Mouse (Mus musculus) liver, adult 2 months (tissue): ENCODE measurements around the gene Tm9sf3.
"Not testable (repeated sequence)": the region's sequence is repeated elsewhere in the genome, so short reads cannot be mapped to it uniquely, and the experiment has no call there.

Experiments
- CTCF ChIP-seq: fragments of 200-500 bp; IDR thresholded peaks from 2 replicates; pipeline ENCODE4 v1.5.1; 2011; ENCODE audit warnings: low read depth, low read length, control low read depth
- POLR2A ChIP-seq: fragments of 200-500 bp; IDR thresholded peaks from 2 replicates; pipeline ENCODE4 v1.6.1; 2011; ENCODE audit warnings: low read length, control low read depth; ENCODE audit not compliant: insufficient read depth; ENCODE audit errors: extremely low read depth

GRCm38 (mm10) chr19:41312587-41312986 is 48.8 kb upstream of the Tm9sf3 start:
- TF ChIP-seq CTCF, POLR2A: not testable (repeated sequence)
